Mouse (Mus musculus): ENCODE results near the gene Ly6g6c. TPM values are rescaled to one million over a fixed set of nuclear protein-coding genes. Genes with fewer than 3 reads are reported as not detected.
A peak's percentile ranks its signal among the peaks of the same experiment; 100 is the strongest.

The Ly6g6c gene
- polyA plus RNA-seq, 1 experiment, result 9.3 TPM

DNA sequence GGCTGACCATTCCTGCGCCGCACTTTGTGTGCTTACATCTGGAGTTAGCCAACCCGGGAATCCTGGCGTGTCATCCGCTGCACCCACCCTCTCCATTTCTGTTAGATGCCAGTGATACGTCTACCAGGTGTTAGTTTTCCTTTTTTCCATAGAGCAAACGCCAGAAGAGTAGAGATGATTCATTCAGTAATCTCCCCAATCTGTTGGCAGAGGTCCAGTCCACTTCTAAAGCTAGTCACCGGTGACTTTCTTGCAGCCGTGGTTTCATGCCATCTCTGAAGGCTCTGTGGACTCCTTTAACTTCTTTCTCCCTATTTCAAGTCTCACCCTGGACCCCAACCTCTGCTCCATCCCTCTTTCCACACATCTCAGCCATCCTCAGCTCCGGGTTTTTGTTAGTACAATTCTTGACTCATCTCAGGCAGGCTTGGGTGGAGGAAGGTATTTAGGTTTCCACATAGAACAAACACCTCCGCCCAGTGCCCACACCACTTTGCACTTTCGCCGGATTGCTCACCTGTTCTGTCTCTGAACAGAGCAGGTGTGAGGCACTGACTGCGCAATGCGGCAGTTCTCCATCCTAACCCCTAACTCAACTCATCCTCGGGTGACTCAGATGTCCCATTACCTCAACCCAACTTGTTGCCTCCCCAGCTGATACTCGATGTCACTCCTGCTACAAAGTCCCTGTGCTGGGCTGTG lies 3.2 kb downstream of the Ly6g6c start:
- H3K36me3 ChIP-seq (ENCODE audit: control insufficient read depth, insufficient read depth, low read length), result no peaks in the 10 kb centered on the region
- no peak overlapping the region for H3K4me3 ChIP-seq (ENCODE audit: low read depth, low read length)
- H3K27ac ChIP-seq (ENCODE audit: insufficient read depth, low read depth, low read length), result no peak overlapping the region
- 37% methylated on average over 17 of the region's 17 CpGs for WGBS
- TF ChIP-seq CTCF (IDR thresholded peaks at IDR 0.05; ENCODE audit: extremely low read depth, insufficient read length, insufficient replicate concordance, low read depth, low read length) (no peak), POLR2A (IDR thresholded peaks at IDR 0.05; ENCODE audit: low read depth, low read length) (no peak)
- peaks cover 15% of the 10 kb centered on the region for H3K4me1 ChIP-seq (ENCODE audit: control insufficient read depth, insufficient read depth, insufficient read length, low read length)
- no peaks in the 10 kb centered on the region; the same call in 1 of the 2 replicates for H3K27me3 ChIP-seq (ENCODE audit: control insufficient read depth, insufficient read depth, low read length)

DNA sequence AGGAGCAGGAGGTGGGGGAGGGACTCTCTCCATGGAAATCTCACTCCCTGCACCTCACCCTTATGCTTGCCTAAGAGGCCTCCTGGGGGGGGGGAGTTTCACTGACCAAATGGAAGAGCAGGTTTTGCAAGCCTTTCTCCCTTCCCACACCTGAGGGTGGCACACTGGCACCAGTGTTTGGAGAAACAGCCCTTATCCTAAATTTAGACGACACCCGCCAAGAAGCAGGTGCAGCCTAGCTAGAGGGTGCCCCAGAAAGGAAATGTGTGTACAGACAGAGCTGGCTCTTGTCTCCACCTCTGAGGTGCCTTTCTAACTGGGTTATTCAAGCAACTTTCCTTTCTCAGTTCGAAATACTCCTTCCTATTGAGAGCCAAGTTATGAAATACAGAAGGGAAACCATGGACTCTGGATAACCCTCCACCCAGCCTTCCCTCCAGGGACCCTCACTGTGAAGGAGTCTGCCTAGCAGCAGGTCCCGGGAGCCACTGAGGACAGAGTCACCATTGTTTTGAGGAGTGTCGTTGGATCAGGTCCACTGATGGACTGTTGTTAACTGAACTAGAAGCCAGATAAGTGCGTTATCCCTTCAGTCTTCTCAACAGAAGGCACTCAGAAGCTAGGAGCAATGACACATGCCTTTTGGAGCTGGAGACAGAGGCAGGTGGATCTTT lies 5.5 kb downstream of the Ly6g6c start:
- no peaks in the 10 kb centered on the region for H3K27me3 ChIP-seq (ENCODE audit: control insufficient read depth, insufficient read depth, low read length)
- peaks cover under 1% of the 10 kb centered on the region for H3K4me1 ChIP-seq (ENCODE audit: control insufficient read depth, insufficient read depth, insufficient read length, low read length)
- no peak overlapping the region for H3K27ac ChIP-seq (ENCODE audit: insufficient read depth, low read depth, low read length)
- H3K36me3 ChIP-seq (ENCODE audit: control insufficient read depth, insufficient read depth, low read length), result no peaks in the 10 kb centered on the region
- no peak overlapping the region for H3K4me3 ChIP-seq (ENCODE audit: low read depth, low read length)
- WGBS, result 19% methylated on average over 6 of the region's 6 CpGs
- TF ChIP-seq CTCF (IDR thresholded peaks at IDR 0.05; ENCODE audit: extremely low read depth, insufficient read length, insufficient replicate concordance, low read depth, low read length) (no peak), POLR2A (IDR thresholded peaks at IDR 0.05; ENCODE audit: low read depth, low read length) (no peak)

DNA sequence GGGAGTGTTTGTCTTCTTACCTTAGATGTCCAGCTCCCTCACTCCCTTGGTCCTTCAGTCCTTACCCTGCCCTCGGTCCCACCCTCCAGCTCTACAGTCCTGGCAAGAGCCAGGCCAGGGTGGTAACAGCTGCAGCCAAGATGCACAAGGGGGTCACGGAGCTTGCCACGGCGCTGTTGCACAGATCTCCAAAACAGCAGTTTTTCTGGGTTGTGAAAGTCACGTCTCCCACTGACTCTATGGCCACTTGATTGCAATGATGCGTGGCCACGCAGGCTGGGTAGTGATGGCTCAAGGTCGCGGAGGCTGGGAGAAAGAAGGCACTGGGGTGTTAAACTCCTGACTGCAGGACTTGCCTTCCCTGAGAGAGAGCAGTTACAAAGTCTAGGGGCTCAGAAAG lies 6.3 kb downstream of the Ly6g6c start:
- H3K4me1 ChIP-seq (ENCODE audit: control insufficient read depth, insufficient read depth, insufficient read length, low read length), result no peaks in the 10 kb centered on the region; the same call in none of the 2 replicates
- no peak overlapping the region for H3K4me3 ChIP-seq (ENCODE audit: low read depth, low read length)
- 87% methylated on average over 9 of the region's 9 CpGs for WGBS
- H3K27ac ChIP-seq (ENCODE audit: insufficient read depth, low read depth, low read length), result no peak overlapping the region
- TF ChIP-seq POLR2A (IDR thresholded peaks at IDR 0.05; ENCODE audit: low read depth, low read length) (no peak), CTCF (IDR thresholded peaks at IDR 0.05; ENCODE audit: extremely low read depth, insufficient read length, insufficient replicate concordance, low read depth, low read length) (no peak)
- no peaks in the 10 kb centered on the region for H3K36me3 ChIP-seq (ENCODE audit: control insufficient read depth, insufficient read depth, low read length)
- no peaks in the 10 kb centered on the region for H3K27me3 ChIP-seq (ENCODE audit: control insufficient read depth, insufficient read depth, low read length)

DNA sequence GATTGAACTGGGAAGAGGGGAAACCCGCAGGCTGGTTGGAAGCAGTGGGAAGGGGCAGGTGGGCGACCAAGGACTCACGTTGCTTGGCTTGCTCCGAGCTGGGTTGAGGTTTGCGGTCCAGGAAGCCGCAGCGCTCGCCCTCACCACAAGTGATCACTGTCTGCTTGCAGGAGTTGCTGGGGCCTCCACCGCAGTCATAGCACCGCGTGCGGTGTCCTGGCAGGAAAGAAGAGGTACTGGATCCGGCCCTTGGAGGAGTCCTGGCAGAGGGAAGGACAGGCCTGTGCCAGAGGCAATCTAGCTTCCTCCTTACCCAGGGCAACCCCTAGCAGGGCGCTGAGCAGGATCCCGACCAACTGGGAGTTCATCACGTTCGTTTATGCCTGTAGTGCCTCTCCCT lies 8.9 kb downstream of the Ly6g6c start:
- no peak for TF ChIP-seq POLR2A (IDR thresholded peaks at IDR 0.05; ENCODE audit: low read depth, low read length)
- no peak for TF ChIP-seq CTCF (IDR thresholded peaks at IDR 0.05; ENCODE audit: extremely low read depth, insufficient read length, insufficient replicate concordance, low read depth, low read length)
- Histone ChIP-seq H3K27ac (ENCODE audit: insufficient read depth, low read depth, low read length) (no peak overlapping the region), H3K36me3 (ENCODE audit: control insufficient read depth, insufficient read depth, low read length) (no peaks in the 10 kb centered on the region), H3K27me3 (ENCODE audit: control insufficient read depth, insufficient read depth, low read length) (no peaks in the 10 kb centered on the region), H3K4me3 (ENCODE audit: low read depth, low read length) (no peak overlapping the region), H3K4me1 (ENCODE audit: control insufficient read depth, insufficient read depth, insufficient read length, low read length) (peaks cover 12% of the 10 kb centered on the region)
- 59% methylated on average over 17 of the region's 17 CpGs for WGBS

DNA sequence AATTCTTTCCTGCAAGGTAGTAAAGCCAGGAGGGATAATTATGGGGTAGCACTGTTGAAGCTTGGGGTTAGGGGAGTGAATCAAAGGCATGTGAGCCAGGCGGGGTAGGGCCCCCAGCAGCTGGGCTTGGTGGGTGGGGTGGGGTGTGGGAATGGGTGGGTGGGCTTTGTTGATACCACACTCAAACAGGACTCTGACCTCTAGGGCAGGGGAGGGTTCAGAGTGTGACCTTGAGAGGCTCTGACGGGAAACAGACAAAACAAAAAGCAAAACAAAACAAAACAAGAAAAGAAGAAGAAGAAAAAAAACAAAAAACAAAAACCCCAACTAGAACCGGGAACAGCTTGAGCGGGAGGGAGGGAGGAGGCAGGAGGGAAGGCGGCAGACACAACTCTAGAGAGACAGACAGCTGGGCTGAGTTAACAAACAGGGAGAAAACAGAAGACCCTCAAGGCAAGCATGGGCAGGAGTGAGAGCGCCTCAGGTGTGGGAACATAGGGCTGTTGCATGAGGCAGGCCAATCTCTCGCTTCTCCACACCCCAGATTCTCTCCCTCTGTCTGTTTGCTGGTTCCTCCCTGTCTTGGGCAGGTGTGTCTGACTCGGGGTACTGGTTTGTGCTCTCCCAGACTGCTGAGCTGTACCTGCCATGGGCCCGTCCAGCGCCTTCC lies 11.5 kb downstream of the Ly6g6c start, which contains the start of gene Ly6g6e:
Gene Ly6g6e (plus strand): TSS at position 396 of the 670 bp plus-strand sequence.
- WGBS, result 47% methylated on average over 10 of the region's 10 CpGs

DNA sequence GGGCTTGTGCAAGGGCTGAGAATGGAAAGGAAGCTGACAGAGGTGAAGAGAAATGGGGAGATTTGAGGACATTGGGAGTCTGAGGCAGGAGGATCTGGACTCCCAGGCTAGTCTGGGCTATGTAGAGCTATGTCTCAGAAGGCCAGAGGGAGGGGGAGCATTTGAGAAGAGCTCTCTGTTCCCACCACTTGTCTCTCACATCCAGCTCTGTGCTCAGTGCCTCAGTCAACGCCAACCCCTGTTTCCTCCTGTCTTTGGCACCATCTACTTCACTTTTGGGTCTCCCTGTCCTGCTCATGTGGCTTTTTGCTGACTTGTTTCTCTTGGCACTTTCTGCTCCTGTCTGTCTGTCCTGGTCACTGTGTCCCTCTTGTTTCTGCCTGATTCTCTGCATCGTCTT lies 12.1 kb downstream of the Ly6g6c start:
- WGBS, result 7% methylated on average over 2 of the region's 2 CpGs
- TF ChIP-seq CTCF (IDR thresholded peaks at IDR 0.05; ENCODE audit: extremely low read depth, insufficient read length, insufficient replicate concordance, low read depth, low read length), result no peak
- TF ChIP-seq POLR2A (IDR thresholded peaks at IDR 0.05; ENCODE audit: low read depth, low read length), result no peak
- H3K36me3 ChIP-seq (ENCODE audit: control insufficient read depth, insufficient read depth, low read length), result no peaks in the 10 kb centered on the region
- no peaks in the 10 kb centered on the region for H3K27me3 ChIP-seq (ENCODE audit: control insufficient read depth, insufficient read depth, low read length)
- peaks cover 24% of the 10 kb centered on the region for H3K4me1 ChIP-seq (ENCODE audit: control insufficient read depth, insufficient read depth, insufficient read length, low read length)
- no peak overlapping the region for H3K27ac ChIP-seq (ENCODE audit: insufficient read depth, low read depth, low read length)
- peak overlapping the region; percentile 55; the same call in 1 of the 2 replicates for H3K4me3 ChIP-seq (ENCODE audit: low read depth, low read length)

More for the DNA sequence above, 11.5 kb downstream of the Ly6g6c start, which contains the start of gene Ly6g6e:
- peaks cover 24% of the 10 kb centered on the region for H3K4me1 ChIP-seq (ENCODE audit: control insufficient read depth, insufficient read depth, insufficient read length, low read length)
- H3K27ac ChIP-seq (ENCODE audit: insufficient read depth, low read depth, low read length), result no peak within 1 kb of the TSS
- peak within 1 kb of the TSS; percentile 55 for H3K4me3 ChIP-seq (ENCODE audit: low read depth, low read length)
- H3K27me3 ChIP-seq (ENCODE audit: control insufficient read depth, insufficient read depth, low read length), result no peaks in the 10 kb centered on the region
- TF ChIP-seq POLR2A (IDR thresholded peaks at IDR 0.05; ENCODE audit: low read depth, low read length) (no peak), CTCF (IDR thresholded peaks at IDR 0.05; ENCODE audit: extremely low read depth, insufficient read length, insufficient replicate concordance, low read depth, low read length) (no peak)
- no peaks in the 10 kb centered on the region for H3K36me3 ChIP-seq (ENCODE audit: control insufficient read depth, insufficient read depth, low read length)

DNA sequence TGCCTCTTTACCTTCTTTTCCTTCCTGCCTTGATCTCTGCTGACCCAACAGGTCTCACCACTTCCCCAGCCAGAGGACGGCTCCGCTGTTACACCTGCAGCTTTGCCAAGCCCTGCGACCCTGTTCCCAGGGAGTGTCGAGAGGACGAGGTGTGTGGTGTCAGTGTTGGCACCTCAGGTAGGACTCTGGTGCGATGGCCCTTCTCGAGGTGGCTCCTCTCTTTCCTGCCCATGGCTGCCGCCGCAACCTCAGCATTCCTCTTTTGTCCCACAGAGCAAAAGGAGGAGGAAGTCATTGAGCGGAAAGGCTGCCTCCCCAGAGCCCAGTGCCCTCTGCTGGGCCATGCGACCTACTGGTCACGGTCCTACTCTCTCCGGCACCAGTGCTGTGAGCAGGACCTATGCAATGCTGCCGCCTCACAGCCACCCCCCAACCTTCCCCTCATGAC lies 12.6 kb downstream of the Ly6g6c start, which contains the start of gene Ly6g6d:
Gene Ly6g6d (minus strand): TSS at position 280 of the 448 bp plus-strand sequence.
- Histone ChIP-seq H3K27me3 (ENCODE audit: control insufficient read depth, insufficient read depth, low read length) (no peaks in the 10 kb centered on the region), H3K36me3 (ENCODE audit: control insufficient read depth, insufficient read depth, low read length) (no peaks in the 10 kb centered on the region), H3K4me1 (ENCODE audit: control insufficient read depth, insufficient read depth, insufficient read length, low read length) (peaks cover 24% of the 10 kb centered on the region), H3K4me3 (ENCODE audit: low read depth, low read length) (peak within 1 kb of the TSS; percentile 55), H3K27ac (ENCODE audit: insufficient read depth, low read depth, low read length) (no peak within 1 kb of the TSS)
- WGBS, result 5% methylated on average over 14 of the region's 14 CpGs
- TF ChIP-seq CTCF (IDR thresholded peaks at IDR 0.05; ENCODE audit: extremely low read depth, insufficient read length, insufficient replicate concordance, low read depth, low read length), result peak; percentile 59
- TF ChIP-seq POLR2A (IDR thresholded peaks at IDR 0.05; ENCODE audit: low read depth, low read length), result no peak; the same call in 1 of the 2 replicates
